Mouse (Mus musculus) spleen, embryonic (tissue): ENCODE results near the gene Cdk20.

ENCODE experiments used
- CTCF ChIA-PET: fragments of 350-600 bp; sonication (Branson Sonifier 250); formaldehyde crosslinking; loops from one replicate; lab custom pipeline; 2022; lab: Charles Lee

Cdk20 gene

DNA sequence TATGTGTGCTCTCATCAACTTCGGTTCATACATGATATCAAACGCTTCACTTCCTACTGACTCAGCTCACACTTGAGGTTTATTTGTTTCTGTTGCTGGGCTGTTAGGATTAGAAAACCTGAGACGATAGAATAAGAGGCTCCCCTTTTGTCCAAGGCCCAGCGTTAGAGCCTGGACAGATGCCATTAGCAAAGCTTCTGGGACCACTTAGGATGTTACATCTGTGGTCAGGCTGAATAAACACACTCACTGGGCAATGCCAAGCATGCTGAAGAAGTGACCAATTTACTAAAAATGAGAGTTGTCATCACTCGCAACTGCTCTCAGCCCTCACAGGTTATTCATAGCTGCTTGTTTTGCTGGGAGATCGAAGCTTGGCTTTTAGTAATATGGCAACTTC lies 57.8 kb downstream of the Cdk20 start:
- CTCF ChIA-PET, result no interaction called here
